Mouse (Mus musculus) NIH3T3 (cell line): ENCODE measurements around the gene Gm13090.

Experiments
- DNase-seq: peaks from one replicate; pipeline ENCODE4 v3.0.0-alpha.2; 2012; ENCODE audit warnings: low read depth

The Gm13090 gene

DNA sequence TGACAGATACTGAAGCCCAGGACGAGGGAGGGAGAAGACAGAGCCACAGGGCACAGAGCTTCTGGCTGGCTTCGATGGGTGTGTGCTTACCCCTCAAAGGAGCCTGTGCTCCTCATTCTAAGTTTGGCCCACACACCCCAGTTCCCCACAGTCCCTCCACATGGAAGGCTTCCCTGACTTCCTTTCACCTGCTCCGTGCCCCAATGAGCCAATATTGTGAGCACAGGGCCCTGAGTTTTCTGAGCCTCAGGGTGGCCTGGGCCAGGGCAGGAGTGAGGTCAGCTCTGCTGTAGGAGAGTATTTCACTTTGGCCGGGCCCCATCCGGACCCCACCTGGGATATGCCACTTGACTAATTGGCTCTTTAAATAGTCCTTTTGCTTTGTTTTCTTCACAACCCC is 48.3 kb downstream of the Gm13090 start:
- no peak for DNase-seq

DNA sequence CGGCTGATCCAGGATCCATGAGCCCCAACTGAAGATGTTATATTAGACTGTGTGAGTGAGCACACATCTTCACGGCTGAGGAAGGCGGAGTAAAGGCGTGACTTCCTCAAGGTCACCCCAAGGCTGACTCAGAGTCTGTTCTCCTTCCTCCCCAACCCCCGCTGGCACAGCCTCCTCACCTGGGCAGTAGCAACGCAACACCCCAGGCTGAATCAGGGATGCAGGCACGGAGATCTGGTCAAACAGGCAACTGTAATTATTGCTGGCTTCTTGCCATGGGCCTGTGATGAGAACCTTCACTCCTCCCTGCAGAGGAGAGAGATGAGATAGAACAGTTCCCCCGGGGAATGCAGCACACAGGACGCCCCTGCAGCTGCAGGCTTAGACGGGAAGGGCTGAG is 48.8 kb downstream of the Gm13090 start:
- DNase-seq, result no peak

DNA sequence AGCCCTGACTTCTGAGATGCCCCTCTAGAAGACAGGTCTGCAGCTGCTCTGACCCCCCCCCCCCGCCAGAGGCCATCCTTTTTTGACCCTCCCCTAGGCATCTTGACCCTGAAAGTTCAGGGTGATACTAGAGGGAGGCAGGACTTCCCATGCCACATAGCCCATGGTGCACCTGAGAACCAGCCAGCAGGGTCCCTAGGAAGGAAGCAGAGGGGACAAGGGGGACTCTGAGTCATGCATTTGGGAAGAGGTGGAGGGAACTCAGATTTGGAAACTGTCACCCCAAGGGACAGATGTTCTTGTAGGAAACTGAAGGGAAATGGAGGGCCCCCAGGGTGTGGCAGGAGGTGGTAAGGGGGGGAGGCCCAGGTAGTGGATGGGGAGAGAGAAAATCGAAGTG is 49.2 kb downstream of the Gm13090 start:
- DNase-seq, result no peak

DNA sequence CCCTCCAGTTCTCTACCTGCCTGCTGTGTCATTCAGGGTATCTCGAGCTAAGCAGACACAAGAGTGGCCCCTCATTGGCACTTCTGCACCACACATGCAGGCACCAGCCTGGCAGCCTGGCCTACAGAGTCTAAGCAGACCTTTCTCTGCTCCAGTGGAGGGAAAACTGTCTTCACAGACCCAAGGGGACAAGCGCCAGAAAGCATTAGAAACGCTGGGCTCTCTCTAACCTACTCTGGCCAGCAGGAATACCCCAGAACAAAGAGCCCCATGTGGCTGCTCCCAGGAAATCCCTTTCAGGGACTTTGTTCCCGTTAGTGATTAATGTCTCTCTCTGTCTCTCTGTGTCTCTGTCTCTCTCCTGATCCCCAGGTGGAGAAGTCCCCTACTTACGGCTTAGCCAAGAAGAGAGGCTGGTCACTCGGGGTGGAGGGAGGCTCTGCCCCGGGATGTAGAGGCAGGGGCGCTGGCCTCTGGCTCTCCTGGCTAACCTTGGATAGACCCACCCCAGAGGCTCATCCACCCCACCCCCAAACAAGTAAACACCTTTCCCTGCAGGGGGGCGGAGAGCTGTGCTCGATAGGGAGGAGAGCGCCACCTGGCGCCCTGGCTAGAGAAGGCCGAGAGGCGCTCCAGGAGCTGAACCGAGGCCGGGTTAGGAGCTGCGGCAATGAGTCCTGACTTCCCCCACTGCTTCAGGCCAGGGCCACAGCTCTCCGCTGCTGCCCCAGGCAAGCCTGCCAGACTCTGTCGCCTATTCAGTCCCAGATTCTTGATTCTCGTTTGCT is 49.9 kb downstream of the Gm13090 start:
- peak; percentile 79 for DNase-seq

DNA sequence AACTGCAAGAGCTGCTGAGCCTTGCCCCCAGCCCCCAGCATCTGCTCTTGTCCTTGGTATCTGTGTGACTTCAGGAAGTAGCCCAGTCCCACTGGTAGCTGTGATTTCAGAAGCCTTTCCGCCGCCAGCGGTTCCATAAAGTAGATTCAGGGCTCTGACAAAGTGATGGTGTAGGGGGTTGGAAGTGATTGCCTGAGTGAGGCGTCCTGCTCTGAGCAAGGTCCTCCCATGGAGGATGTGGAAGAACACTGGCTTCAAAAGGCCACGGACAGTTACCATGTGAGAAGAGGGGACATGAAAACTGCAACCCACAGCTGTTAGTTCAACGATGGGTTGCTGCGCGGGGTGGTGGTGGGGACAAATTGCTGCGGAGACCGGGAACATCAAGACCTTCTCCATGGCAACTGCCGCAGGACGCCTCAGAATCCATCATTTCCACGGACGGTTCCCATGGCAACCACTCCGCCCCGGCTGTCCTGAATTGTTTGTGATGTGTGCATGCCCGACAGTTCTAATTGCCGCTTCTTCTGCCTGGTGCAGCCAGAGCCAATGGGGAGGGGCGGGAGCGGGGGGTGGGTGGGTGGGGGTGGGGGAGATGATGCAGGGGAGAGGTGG is 51.1 kb downstream of the Gm13090 start:
- DNase-seq, result no peak
